Mouse (Mus musculus) limb, embryonic 14.5 days (tissue): ENCODE data around the gene Arid5b. TPM values are rescaled to one million over a fixed set of nuclear protein-coding genes. Genes with fewer than 3 reads are reported as not detected.

Experiments
- ATAC-seq: fragments of 200-750 bp; cut with Nextera tagmentation; 2 replicates; pipeline ENCODE4 v1.8.0; 2017; ENCODE audit warnings: low read depth, moderate number of reproducible peaks, moderate TSS enrichment; ENCODE audit not compliant: low FRiP score
- DNase-seq: peaks from one replicate; pipeline ENCODE4 v3.0.0-alpha.2; 2015; ENCODE audit warnings: low spot score
- H3K27ac ChIP-seq: fragments of 300-500 bp; sonication (generic); replicated peaks from 2 replicates; pipeline ENCODE4 v1.5.1; 2014; ENCODE audit warnings: low read depth, mild to moderate bottlenecking, low read length, moderate library complexity, mixed read lengths
- H3K27me3 ChIP-seq: fragments of 300-500 bp; sonication (generic); 2 replicates; pipeline ENCODE4 v1.6.1; 2014; ENCODE audit warnings: low read length, mixed read lengths; ENCODE audit not compliant: control insufficient read depth, insufficient read depth
- H3K36me3 ChIP-seq: fragments of 300-500 bp; sonication (generic); 2 replicates; pipeline ENCODE4 v1.6.1; 2014; ENCODE audit warnings: mild to moderate bottlenecking, low read length, moderate library complexity, mixed read lengths; ENCODE audit not compliant: control insufficient read depth, insufficient read depth
- H3K4me1 ChIP-seq: fragments of 300-500 bp; sonication (generic); 2 replicates; pipeline ENCODE4 v1.6.1; 2014; ENCODE audit warnings: antibody characterized with exemption, low read length, mixed read lengths; ENCODE audit not compliant: control insufficient read depth, insufficient read depth
- H3K4me2 ChIP-seq: fragments of 300-500 bp; sonication (generic); replicated peaks from 2 replicates; pipeline ENCODE4 v1.6.1; 2014; ENCODE audit warnings: low read depth, mild to moderate bottlenecking, low read length, moderate library complexity; ENCODE audit not compliant: severe bottlenecking
- H3K4me3 ChIP-seq: fragments of 300-500 bp; sonication (generic); replicated peaks from 2 replicates; pipeline ENCODE4 v1.5.1; 2014; ENCODE audit warnings: low read length
- H3K9ac ChIP-seq: fragments of 300-500 bp; sonication (generic); 2 replicates; pipeline ENCODE4 v1.6.1; 2014; ENCODE audit warnings: mild to moderate bottlenecking, low read depth, low read length, moderate library complexity; ENCODE audit not compliant: severe bottlenecking
- H3K9me3 ChIP-seq: fragments of 300-500 bp; sonication (generic); 2 replicates; pipeline ENCODE4 v1.6.1; 2016; ENCODE audit warnings: low read length; ENCODE audit not compliant: control insufficient read depth
- POLR2A ChIP-seq: fragments of 200-500 bp; IDR thresholded peaks from 2 replicates; pipeline ENCODE4 v1.8.0; 2012; ENCODE audit warnings: inconsistent platforms, mild to moderate bottlenecking, moderate library complexity, borderline replicate concordance; ENCODE audit not compliant: insufficient read depth, insufficient read length; ENCODE audit errors: extremely low read depth
- WGBS: fragments of 180-500 bp; shearing (Covaris S2); extraction: QIAGEN DNeasy Blood & Tissue Kit; methylation state at CpG from one replicate; pipeline ENCODE4 v1.1.7; 2014; 5-methylcytosine and 5-hydroxymethylcytosine counted together
- polyA plus RNA-seq, 2 experiments: library from polyadenylated mRNA; depleted of rRNA in 1 of 2; stranded (reverse) in 1 of 2; unstranded in 1 of 2; fragments of >200 nt; fragmentation: Nextera tagmentation in 1 of 2; extraction: Ambion mirVana in 1 of 2; gene quantifications; 2 replicates each; pipeline versions ENCODE4 v1.2.1 to v1.2.3; 2012 to 2014

Arid5b gene
- polyA plus RNA-seq, 2 experiments, result 14.1 to 41.0 TPM

DNA sequence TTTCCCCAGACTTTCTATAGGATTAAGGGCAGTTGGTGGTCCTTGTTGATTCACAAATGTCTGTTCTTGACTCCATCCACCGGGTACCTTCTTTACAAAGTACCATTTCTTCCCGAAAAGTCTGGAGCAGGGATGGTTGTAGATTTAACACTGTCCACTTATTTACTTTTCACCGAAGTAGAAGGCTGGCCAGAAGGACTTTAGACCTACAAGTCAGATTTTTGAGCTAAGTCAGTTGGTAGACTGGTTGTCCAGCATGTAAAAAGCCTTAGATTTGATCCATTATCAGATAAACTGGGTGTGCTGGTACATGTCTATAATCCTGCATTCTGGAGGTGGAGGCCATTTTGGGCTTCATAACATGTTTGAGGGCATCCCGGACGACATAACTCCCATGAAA, 42.0 kb upstream of the Arid5b start:
- Histone ChIP-seq H3K27me3 (no peaks in the 10 kb centered on the region), H3K4me3 (no peak overlapping the region), H3K27ac (no peak overlapping the region), H3K36me3 (no peaks in the 10 kb centered on the region), H3K4me1 (peaks cover 12% of the 10 kb centered on the region), H3K9me3 (no peaks in the 10 kb centered on the region), H3K9ac (no peak overlapping the region), H3K4me2 (no peak overlapping the region)
- no peak for TF ChIP-seq POLR2A
- no peak for ATAC-seq
- DNase-seq, result no peak
- WGBS, result 93% methylated on average over 5 of the region's 5 CpGs

- no peaks in the 10 kb centered on the region for H3K27me3 ChIP-seq
- DNase-seq, result no peak
Observed at GRCm38 (mm10) chr10:68319438-68319837, 40.9 kb upstream of the Arid5b start.

DNA sequence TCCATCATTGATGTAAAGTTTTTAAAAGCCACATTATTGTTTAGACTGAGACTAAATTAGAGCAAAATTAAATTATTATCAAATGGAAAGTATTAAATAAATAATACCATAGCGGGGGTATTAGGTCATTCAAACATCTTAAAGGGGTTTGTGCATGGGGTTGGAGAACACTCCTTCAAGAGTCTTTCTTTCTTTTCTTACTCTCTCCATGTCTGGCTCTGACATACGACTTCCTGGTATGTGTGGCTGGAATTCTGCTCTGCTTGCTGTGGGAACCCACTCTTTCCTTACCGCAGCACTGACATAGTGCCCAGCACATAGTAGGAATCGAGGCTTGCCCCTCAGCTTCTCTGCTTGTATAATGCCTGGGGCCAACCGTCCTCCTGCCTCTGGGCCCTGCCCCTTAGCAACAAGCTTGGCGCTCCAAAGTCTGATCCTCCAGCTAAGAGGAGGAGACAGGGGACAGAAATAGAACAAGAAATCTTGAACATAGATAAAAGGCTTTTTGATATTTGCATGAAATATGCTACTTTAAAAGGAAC, 40.0 kb upstream of the Arid5b start:
- ATAC-seq, result no peak; the same call in 1 of the 2 replicates
- 52% methylated on average over 6 of the region's 6 CpGs for WGBS

More at GRCm38 (mm10) chr10:68319438-68319837, 40.9 kb upstream of the Arid5b start:
- Histone ChIP-seq H3K9me3 (no peaks in the 10 kb centered on the region), H3K4me3 (no peak overlapping the region), H3K9ac (no peak overlapping the region), H3K27ac (no peak overlapping the region; the same call in 1 of the 2 replicates), H3K4me1 (peaks cover 12% of the 10 kb centered on the region), H3K4me2 (no peak overlapping the region), H3K36me3 (no peaks in the 10 kb centered on the region)
- 40% methylated on average over 6 of the region's 6 CpGs for WGBS
- TF ChIP-seq POLR2A, result no peak
- no peak for ATAC-seq

GRCm38 (mm10) chr10:68312734-68313133, 34.2 kb upstream of the Arid5b start:
- H3K9me3 ChIP-seq, result peaks cover 6% of the 10 kb centered on the region; the same call in 1 of the 2 replicates
- H3K36me3 ChIP-seq, result no peaks in the 10 kb centered on the region
- DNase-seq (no peak), ATAC-seq (no peak)
- TF ChIP-seq POLR2A, result no peak
- no peaks in the 10 kb centered on the region for H3K4me1 ChIP-seq
- whole genome bisulfite sequencing, result 70% methylated on average over 8 of the region's 8 CpGs
- H3K27me3 ChIP-seq, result no peaks in the 10 kb centered on the region
- no peak overlapping the region for H3K4me2 ChIP-seq
- H3K9ac ChIP-seq, result no peak overlapping the region
- H3K27ac ChIP-seq, result no peak overlapping the region
- no peak overlapping the region for H3K4me3 ChIP-seq

More for the DNA sequence above, 40.0 kb upstream of the Arid5b start:
- no peak overlapping the region for H3K9ac ChIP-seq
- H3K4me2 ChIP-seq, result no peak overlapping the region
- no peaks in the 10 kb centered on the region for H3K27me3 ChIP-seq
- peaks cover 12% of the 10 kb centered on the region for H3K4me1 ChIP-seq
- no peak overlapping the region for H3K4me3 ChIP-seq
- no peak for TF ChIP-seq POLR2A
- no peak for DNase-seq
- H3K36me3 ChIP-seq, result no peaks in the 10 kb centered on the region
- 0 out of 2 replicates have a peak overlapping the region, but pooled peaks have one; percentile 43 for H3K27ac ChIP-seq
- H3K9me3 ChIP-seq, result no peaks in the 10 kb centered on the region

- Histone ChIP-seq H3K4me1 (no peaks in the 10 kb centered on the region), H3K4me2 (no peak overlapping the region), H3K4me3 (no peak overlapping the region), H3K36me3 (no peaks in the 10 kb centered on the region), H3K27me3 (no peaks in the 10 kb centered on the region), H3K27ac (no peak overlapping the region), H3K9me3 (no peaks in the 10 kb centered on the region), H3K9ac (no peak overlapping the region)
- no peak for TF ChIP-seq POLR2A
- 86% methylated on average over 7 of the region's 7 CpGs for WGBS
- ATAC-seq (no peak), DNase-seq (no peak)
Observed at GRCm38 (mm10) chr10:68301013-68301412, 22.5 kb upstream of the Arid5b start.
